Comparison of ENCODE assay signal across 18 mouse cellular contexts in genomic region chr4:34907026-34907425, GRCm38 (mm10). TPM values are rescaled to one million over a fixed set of nuclear protein-coding genes. Genes with fewer than 3 reads are reported as not detected.
A peak's percentile ranks its signal among the peaks of the same experiment; 100 is the strongest.
DNase-seq lines count a peak whose midpoint lies in the region; ATAC-seq and TF ChIP-seq lines count a peak whose summit lies in the region.
"Had no signal": no experiment of that assay in that cellular context is flagged by ENCODE, and none has a peak within 500 bp of the region (broad histone marks: within the 10 kb centered on the region; RNA-seq: fewer than 3 reads in every experiment).

No protein-coding gene starts in this region.

- no peaks in the 10 kb centered on the region for H3K36me3 ChIP-seq in heart, embryonic 10.5 days
- no peaks in the 10 kb centered on the region for H3K36me3 ChIP-seq in limb, embryonic 12.5 days
- no peaks in the 10 kb centered on the region for H3K36me3 ChIP-seq in limb, embryonic 10.5 days
- H3K36me3 ChIP-seq in heart, postnatal 0 days (replicated peaks; ENCODE audit: control insufficient read depth, insufficient read depth, low read length): no peaks in the 10 kb centered on the region
- H3K36me3 ChIP-seq: liver, embryonic 15.5 days; midbrain, embryonic 13.5 days had no signal

- H3K4me1 ChIP-seq in heart, embryonic 10.5 days: no peaks in the 10 kb centered on the region
- H3K4me1 ChIP-seq in limb, embryonic 12.5 days (replicated peaks): no peaks in the 10 kb centered on the region
- 0 out of 2 replicates have a peak, but pooled peaks cover 2% of the 10 kb centered on the region for H3K4me1 ChIP-seq in limb, embryonic 10.5 days
- H3K4me1 ChIP-seq in heart, postnatal 0 days (ENCODE audit: control insufficient read depth, insufficient read depth): no peaks in the 10 kb centered on the region
- H3K4me1 ChIP-seq: liver, embryonic 15.5 days; midbrain, embryonic 13.5 days had no signal

- H3K27me3 ChIP-seq in heart, embryonic 10.5 days (ENCODE audit: insufficient read depth, poor library complexity, severe bottlenecking): no peaks in the 10 kb centered on the region
- H3K27me3 ChIP-seq in limb, embryonic 12.5 days: no peaks in the 10 kb centered on the region
- no peaks in the 10 kb centered on the region for H3K27me3 ChIP-seq in limb, embryonic 10.5 days (ENCODE audit: low read depth, poor library complexity, severe bottlenecking)
- H3K27me3 ChIP-seq in heart, postnatal 0 days (ENCODE audit: control insufficient read depth, insufficient read depth, low read length): no peaks in the 10 kb centered on the region
- H3K27me3 ChIP-seq: liver, embryonic 15.5 days; midbrain, embryonic 13.5 days; Patski had no signal

- H3K4me3 ChIP-seq in heart, embryonic 10.5 days: 0 out of 2 replicates have a peak overlapping the region, but pooled peaks have one; percentile 12
- H3K4me3 ChIP-seq in limb, embryonic 12.5 days (replicated peaks): no peak overlapping the region
- no peak overlapping the region for H3K4me3 ChIP-seq in limb, embryonic 10.5 days
- H3K4me3 ChIP-seq in heart, postnatal 0 days (ENCODE audit: low read depth, low read length): no peak overlapping the region
- H3K4me3 ChIP-seq: liver, embryonic 15.5 days; midbrain, embryonic 13.5 days had no signal

- intact Hi-C loops in gastrocnemius, postnatal 14 days (cut with DNase I; ENCODE audit: low total_unique reads): no loop called here

- TF ChIP-seq CTCF in heart, postnatal 0 days (IDR thresholded peaks at IDR 0.05; ENCODE audit: low read depth): no peak

- no peak for DNase-seq in heart, embryonic 10.5 days (ENCODE audit: low spot score)
- no peak for DNase-seq in heart, adult 8-10 months (ENCODE audit: low spot score)
- DNase-seq in limb, embryonic 10.5 days (ENCODE audit: low spot score): no peak
- DNase-seq in ES-CJ7 (ENCODE audit: low read depth, low spot score): peak; percentile 63
- DNase-seq in heart, postnatal 0 days (ENCODE audit: low spot score): no peak
- DNase-seq in spleen, postnatal 10 days (ENCODE audit: low spot score in 2 of 2): no peak
- DNase-seq in gastrocnemius, postnatal 14 days: no peak
- DNase-seq: adrenal gland, postnatal 14 days; B cell, adult 2 months; cerebellum, adult 11 months; thymus, adult 18-20 months had no signal

- no peak overlapping the region for H3K27ac ChIP-seq in heart, embryonic 10.5 days
- no peak overlapping the region for H3K27ac ChIP-seq in limb, embryonic 12.5 days
- H3K27ac ChIP-seq in limb, embryonic 10.5 days: no peak overlapping the region
- no peak overlapping the region for H3K27ac ChIP-seq in heart, postnatal 0 days (ENCODE audit: low read depth)
- H3K27ac ChIP-seq: liver, embryonic 15.5 days; midbrain, embryonic 13.5 days had no signal

- peak overlapping the region; percentile 17; the same call in 1 of the 2 replicates for H3K4me2 ChIP-seq in limb, embryonic 12.5 days
- peak overlapping the region; percentile 22; the same call in 1 of the 2 replicates for H3K4me2 ChIP-seq in heart, postnatal 0 days (ENCODE audit: low read depth, low read length)
- H3K4me2 ChIP-seq: liver, embryonic 15.5 days; midbrain, embryonic 13.5 days had no signal

- H3K9me3 ChIP-seq in heart, embryonic 10.5 days: no peaks in the 10 kb centered on the region
- H3K9me3 ChIP-seq in limb, embryonic 12.5 days: no peaks in the 10 kb centered on the region
- no peaks in the 10 kb centered on the region for H3K9me3 ChIP-seq in limb, embryonic 10.5 days (replicated peaks)
- H3K9me3 ChIP-seq in heart, postnatal 0 days (replicated peaks; ENCODE audit: control insufficient read depth, low read length): no peaks in the 10 kb centered on the region
- H3K9me3 ChIP-seq: liver, embryonic 15.5 days; midbrain, embryonic 13.5 days had no signal

- H3K9ac ChIP-seq in limb, embryonic 12.5 days (replicated peaks): no peak overlapping the region
- no peak overlapping the region for H3K9ac ChIP-seq in heart, postnatal 0 days (replicated peaks; ENCODE audit: low read depth, low read length)
- H3K9ac ChIP-seq: liver, embryonic 15.5 days; midbrain, embryonic 13.5 days had no signal

- no peak for ATAC-seq in limb, embryonic 12.5 days (ENCODE audit: insufficient number of reproducible peaks, insufficient read depth, low FRiP score, low TSS enrichment, low read depth)
- no peak for ATAC-seq in heart, postnatal 0 days (ENCODE audit: insufficient read depth, low read depth)
- ATAC-seq: midbrain, embryonic 13.5 days; Patski had no signal

- 45% methylated on average over 14 of the region's 14 CpGs for WGBS in heart, embryonic 10.5 days
- 32% methylated on average over 14 of the region's 14 CpGs for WGBS in limb, embryonic 12.5 days
- WGBS in limb, embryonic 10.5 days: 44% methylated on average over 14 of the region's 14 CpGs
- 42% methylated on average over 14 of the region's 14 CpGs for WGBS in heart, postnatal 0 days

- no peak for TF ChIP-seq EP300 in heart, postnatal 0 days (IDR thresholded peaks at IDR 0.05; ENCODE audit: low read depth)

RNA-seq across cellular contexts. Expression of gene Cga, which starts 13.4 kb away (rescaled TPM):
- not detected in 2 replicates for polyA plus RNA-seq in heart, embryonic 10.5 days (2016; fragmentation: Nextera tagmentation; extraction: Ambion mirVana)
- total RNA-seq in heart, adult 8-10 months (2022): not detected
- not detected in 2 replicates for polyA plus RNA-seq in limb, embryonic 12.5 days (2016; fragmentation: Nextera tagmentation; extraction: Ambion mirVana)
- not detected in 2 replicates for polyA plus RNA-seq in limb, embryonic 10.5 days (2016; fragmentation: Nextera tagmentation; extraction: Ambion mirVana)
- not detected in 2 replicates for total RNA-seq in heart, postnatal 0 days (2014; rRNA removed; ENCODE audit: low replicate concordance)
- polyA plus RNA-seq in heart, postnatal 0 days (2015; fragmentation: Nextera tagmentation; extraction: Ambion mirVana): not detected in 2 replicates
- total RNA-seq in gastrocnemius, postnatal 14 days (2021): not detected
- total RNA-seq: adrenal gland, postnatal 14 days; neutrophil, adult 5-6 weeks had no signal
- polyA plus RNA-seq: hindbrain, embryonic 11.5 days; large intestine, adult 2 months; midbrain, embryonic 13.5 days; Patski had no signal

RNA-seq across cellular contexts. Expression of gene Zfp292, which starts 24.3 kb away (rescaled TPM):
- polyA plus RNA-seq in heart, embryonic 10.5 days (2016; fragmentation: Nextera tagmentation; extraction: Ambion mirVana): 16.1 and 17.6 TPM in 2 replicates
- total RNA-seq in heart, adult 8-10 months (2022): 10 to 100 TPM; 13.0 to 16.2 (median 14.5) TPM
- 31.1 and 31.7 TPM in 2 replicates for polyA plus RNA-seq in limb, embryonic 12.5 days (2016; fragmentation: Nextera tagmentation; extraction: Ambion mirVana)
- polyA plus RNA-seq in limb, embryonic 10.5 days (2016; fragmentation: Nextera tagmentation; extraction: Ambion mirVana): 20.5 and 25.3 TPM in 2 replicates
- 13.5 and 13.6 TPM in 2 replicates for total RNA-seq in heart, postnatal 0 days (2014; rRNA removed; ENCODE audit: low replicate concordance)
- polyA plus RNA-seq in heart, postnatal 0 days (2015; fragmentation: Nextera tagmentation; extraction: Ambion mirVana): 7.1 and 7.2 TPM in 2 replicates
- total RNA-seq in gastrocnemius, postnatal 14 days (2021): 1 to 10 TPM; 8.6 to 8.8 TPM
